Mouse (Mus musculus): ENCODE measurements around the gene Nhlrc3. TPM values are rescaled to one million over a fixed set of nuclear protein-coding genes. Genes with fewer than 3 reads are reported as not detected.

Nhlrc3 gene
- polyA plus RNA-seq, 2 experiments: 11.0 to 11.7 TPM

- Histone ChIP-seq H3K4me2 (replicated peaks; ENCODE audit: low read depth, low read length, severe bottlenecking) (no peak overlapping the region), H3K4me1 (ENCODE audit: control insufficient read depth, insufficient read depth, low read length) (no peaks in the 10 kb centered on the region), H3K27ac (replicated peaks; ENCODE audit: low read depth, low read length) (no peak overlapping the region), H3K9ac (ENCODE audit: low read depth, low read length, severe bottlenecking) (no peak overlapping the region), H3K9me3 (ENCODE audit: control insufficient read depth, low read length) (no peaks in the 10 kb centered on the region), H3K27me3 (ENCODE audit: control insufficient read depth, insufficient read depth, low read length) (no peaks in the 10 kb centered on the region), H3K36me3 (ENCODE audit: control insufficient read depth, insufficient read depth, low read length) (peaks cover 6% of the 10 kb centered on the region), H3K4me3 (replicated peaks; ENCODE audit: low read length) (no peak overlapping the region)
- ATAC-seq (ENCODE audit: low FRiP score, low read depth) (no peak), DNase-seq (ENCODE audit: low spot score) (peak; percentile 25)
- no peak for TF ChIP-seq POLR2A (IDR thresholded peaks at IDR 0.05; ENCODE audit: borderline replicate concordance, extremely low read depth, insufficient read depth, insufficient read length)
- 75% methylated on average over 10 of the region's 10 CpGs for WGBS
These were observed 23.4 kb upstream of the Nhlrc3 start for GRCm38 (mm10) chr3:53486561-53486960.

GRCm38 (mm10) chr3:53483414-53484059 is 20.4 kb upstream of the Nhlrc3 start:
- H3K4me3 ChIP-seq (replicated peaks; ENCODE audit: low read length): no peak overlapping the region
- H3K9me3 ChIP-seq (ENCODE audit: control insufficient read depth, low read length): no peaks in the 10 kb centered on the region
- no peak overlapping the region for H3K4me2 ChIP-seq (replicated peaks; ENCODE audit: low read depth, low read length, severe bottlenecking)
- DNase-seq (ENCODE audit: low spot score) (no peak), ATAC-seq (ENCODE audit: low FRiP score, low read depth) (no peak)
- no peaks in the 10 kb centered on the region for H3K4me1 ChIP-seq (ENCODE audit: control insufficient read depth, insufficient read depth, low read length)
- WGBS: 84% methylated on average over 8 of the region's 8 CpGs
- H3K9ac ChIP-seq (ENCODE audit: low read depth, low read length, severe bottlenecking): no peak overlapping the region
- no peak for TF ChIP-seq POLR2A (IDR thresholded peaks at IDR 0.05; ENCODE audit: borderline replicate concordance, extremely low read depth, insufficient read depth, insufficient read length)
- no peak overlapping the region for H3K27ac ChIP-seq (replicated peaks; ENCODE audit: low read depth, low read length)
- H3K27me3 ChIP-seq (ENCODE audit: control insufficient read depth, insufficient read depth, low read length): no peaks in the 10 kb centered on the region
- peaks cover 33% of the 10 kb centered on the region for H3K36me3 ChIP-seq (ENCODE audit: control insufficient read depth, insufficient read depth, low read length)

DNA sequence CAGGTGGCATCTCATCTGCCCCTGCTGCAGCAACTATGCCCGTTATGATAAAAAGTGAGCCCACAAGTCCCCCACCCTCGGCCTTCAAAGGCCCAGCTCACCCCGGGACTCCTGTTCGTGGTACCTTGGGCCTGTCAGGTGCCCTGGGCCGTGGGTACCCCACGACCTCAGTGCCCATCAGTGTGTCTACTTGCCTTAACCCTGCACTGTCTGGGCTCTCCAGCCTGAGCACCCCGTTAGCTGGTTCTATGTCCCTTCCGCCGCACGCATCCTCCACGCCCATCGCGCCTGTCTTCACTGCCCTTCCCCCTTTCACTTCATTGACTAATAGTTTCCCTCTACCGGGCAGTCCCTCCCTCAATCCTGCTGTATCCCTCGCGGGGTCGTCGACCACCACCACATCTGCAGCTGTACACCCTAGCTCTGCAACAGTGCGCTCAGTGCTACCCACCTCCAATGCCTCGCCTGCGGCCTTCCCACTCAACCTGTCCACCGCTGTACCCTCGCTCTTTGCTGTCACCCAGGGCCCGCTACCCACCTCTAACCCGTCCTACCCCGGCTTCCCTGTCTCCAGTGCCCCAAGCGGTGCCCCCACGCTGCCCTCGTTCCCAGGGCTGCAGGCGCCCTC is 15.4 kb upstream of the Nhlrc3 start:
- Histone ChIP-seq H3K4me1 (ENCODE audit: control insufficient read depth, insufficient read depth, low read length) (no peaks in the 10 kb centered on the region), H3K36me3 (ENCODE audit: control insufficient read depth, insufficient read depth, low read length) (peaks cover 78% of the 10 kb centered on the region), H3K4me3 (replicated peaks; ENCODE audit: low read length) (no peak overlapping the region), H3K27me3 (ENCODE audit: control insufficient read depth, insufficient read depth, low read length) (no peaks in the 10 kb centered on the region), H3K9ac (ENCODE audit: low read depth, low read length, severe bottlenecking) (no peak overlapping the region), H3K27ac (replicated peaks; ENCODE audit: low read depth, low read length) (no peak overlapping the region), H3K4me2 (replicated peaks; ENCODE audit: low read depth, low read length, severe bottlenecking) (no peak overlapping the region), H3K9me3 (ENCODE audit: control insufficient read depth, low read length) (no peaks in the 10 kb centered on the region)
- ATAC-seq (ENCODE audit: low FRiP score, low read depth) (no peak), DNase-seq (ENCODE audit: low spot score) (no peak)
- no peak for TF ChIP-seq POLR2A (IDR thresholded peaks at IDR 0.05; ENCODE audit: borderline replicate concordance, extremely low read depth, insufficient read depth, insufficient read length)
- WGBS: 97% methylated on average over 30 of the region's 30 CpGs

GRCm38 (mm10) chr3:53477468-53477867 is 14.3 kb upstream of the Nhlrc3 start:
- peak; percentile 48 for ATAC-seq (ENCODE audit: low FRiP score, low read depth)
- 90% methylated on average over 17 of the region's 17 CpGs for WGBS
- H3K4me3 ChIP-seq (replicated peaks; ENCODE audit: low read length): no peak overlapping the region
- DNase-seq (ENCODE audit: low spot score): peak; percentile 12
- no peak for TF ChIP-seq POLR2A (IDR thresholded peaks at IDR 0.05; ENCODE audit: borderline replicate concordance, extremely low read depth, insufficient read depth, insufficient read length)
- no peak overlapping the region for H3K9ac ChIP-seq (ENCODE audit: low read depth, low read length, severe bottlenecking)
- no peak overlapping the region for H3K4me2 ChIP-seq (replicated peaks; ENCODE audit: low read depth, low read length, severe bottlenecking)
- no peak overlapping the region for H3K27ac ChIP-seq (replicated peaks; ENCODE audit: low read depth, low read length)
- H3K27me3 ChIP-seq (ENCODE audit: control insufficient read depth, insufficient read depth, low read length): no peaks in the 10 kb centered on the region
- no peaks in the 10 kb centered on the region for H3K9me3 ChIP-seq (ENCODE audit: control insufficient read depth, low read length)
- peaks cover 88% of the 10 kb centered on the region for H3K36me3 ChIP-seq (ENCODE audit: control insufficient read depth, insufficient read depth, low read length)
- no peaks in the 10 kb centered on the region for H3K4me1 ChIP-seq (ENCODE audit: control insufficient read depth, insufficient read depth, low read length)

DNA sequence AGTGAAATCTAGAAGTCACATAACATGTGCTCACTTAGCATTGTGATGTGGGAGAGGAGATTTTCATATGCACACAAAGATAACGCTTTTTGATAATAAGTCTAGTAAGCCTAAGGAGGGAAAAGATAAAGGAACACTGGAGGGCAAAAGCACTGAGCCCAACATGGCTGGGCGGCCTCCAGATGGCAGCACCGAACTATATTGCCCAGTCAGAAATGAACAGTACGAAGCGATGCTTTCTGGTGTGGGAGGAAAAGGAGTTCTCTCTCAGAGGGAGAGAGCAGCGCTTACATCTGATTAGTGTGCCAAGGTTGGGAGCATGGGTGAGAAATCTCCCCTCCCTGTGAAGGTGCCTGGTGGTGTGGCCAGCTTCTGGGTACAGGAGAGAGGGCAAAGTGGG is 12.8 kb upstream of the Nhlrc3 start:
- Histone ChIP-seq H3K9ac (ENCODE audit: low read depth, low read length, severe bottlenecking) (no peak overlapping the region), H3K27me3 (ENCODE audit: control insufficient read depth, insufficient read depth, low read length) (no peaks in the 10 kb centered on the region), H3K4me1 (ENCODE audit: control insufficient read depth, insufficient read depth, low read length) (no peaks in the 10 kb centered on the region), H3K4me2 (replicated peaks; ENCODE audit: low read depth, low read length, severe bottlenecking) (no peak overlapping the region), H3K27ac (replicated peaks; ENCODE audit: low read depth, low read length) (no peak overlapping the region), H3K9me3 (ENCODE audit: control insufficient read depth, low read length) (no peaks in the 10 kb centered on the region), H3K36me3 (ENCODE audit: control insufficient read depth, insufficient read depth, low read length) (peaks cover 93% of the 10 kb centered on the region), H3K4me3 (replicated peaks; ENCODE audit: low read length) (no peak overlapping the region)
- ATAC-seq (ENCODE audit: low FRiP score, low read depth) (no peak), DNase-seq (ENCODE audit: low spot score) (peak; percentile 56)
- TF ChIP-seq POLR2A (IDR thresholded peaks at IDR 0.05; ENCODE audit: borderline replicate concordance, extremely low read depth, insufficient read depth, insufficient read length): no peak
- 64% methylated on average over 6 of the region's 6 CpGs for WGBS

All from limb, embryonic 14.5 days (tissue).